Mouse (Mus musculus) C2C12 (cell line): ENCODE measurements around the gene Nfkbie.

ENCODE experiments used
- CTCF ChIP-seq: IDR thresholded peaks from one replicate; pipeline ENCODE4 v1.5.1; 2011; ENCODE audit not compliant: control insufficient read depth, insufficient read depth, insufficient read length
- MAX ChIP-seq: IDR thresholded peaks from one replicate; pipeline ENCODE4 v1.6.1; 2011; ENCODE audit warnings: mild to moderate bottlenecking, control low read depth
- MYOG ChIP-seq: IDR thresholded peaks from one replicate; pipeline ENCODE4 v1.6.1; 2011; ENCODE audit not compliant: control insufficient read depth, insufficient read length; ENCODE audit errors: extremely low read depth

- TF ChIP-seq CTCF, result no peak
- TF ChIP-seq MAX, result no peak
- TF ChIP-seq MYOG, result no peak
These were observed 37.3 kb downstream of the Nfkbie start for GRCm38 (mm10) chr17:45592606-45593431.
